Comparison of ENCODE assay signal across 16 mouse cellular contexts in the genomic region with DNA sequence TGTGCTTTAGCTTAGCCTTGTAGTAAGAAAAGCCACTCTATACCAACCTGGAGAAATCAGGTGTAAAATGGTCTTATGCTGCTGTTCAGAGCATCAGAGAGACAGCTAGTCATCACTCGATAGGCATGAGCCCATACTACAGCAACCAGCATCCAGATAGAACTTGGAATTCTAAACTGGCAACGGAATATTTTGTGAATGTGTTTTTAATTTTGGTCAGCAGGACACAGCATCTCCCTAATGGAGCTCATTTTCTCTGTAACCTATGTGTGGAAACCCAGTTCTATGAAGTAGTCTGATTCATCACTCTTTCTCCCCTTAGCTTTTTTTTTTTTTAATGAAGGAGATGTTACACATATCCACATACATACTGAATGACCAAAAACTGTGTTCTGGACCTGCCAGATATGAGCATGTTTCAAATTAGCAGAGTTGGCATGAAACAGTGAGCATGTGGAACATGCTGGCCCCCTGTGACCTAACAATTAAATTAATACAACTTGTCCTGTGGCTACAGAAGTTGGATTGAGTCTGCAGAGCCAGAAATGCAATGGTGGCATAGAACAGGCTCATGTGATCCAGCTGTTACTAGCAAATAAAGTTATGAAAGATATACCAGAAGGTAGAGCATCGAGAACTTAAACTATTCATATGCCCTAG.
"Had no signal": no experiment of that assay in that cellular context is flagged by ENCODE, and none has a peak within 500 bp of the region (broad histone marks: within the 10 kb centered on the region; RNA-seq: fewer than 3 reads in every experiment).

No protein-coding gene starts in this region.

- ATAC-seq: midbrain, embryonic 15.5 days had no signal

- H3K9me3 ChIP-seq: liver, embryonic 13.5 days; midbrain, embryonic 12.5 days; midbrain, embryonic 15.5 days; neural tube, embryonic 12.5 days; neural tube, embryonic 15.5 days; stomach, embryonic 15.5 days had no signal

- H3K4me2 ChIP-seq: liver, embryonic 13.5 days; midbrain, embryonic 12.5 days; midbrain, embryonic 15.5 days; neural tube, embryonic 12.5 days; neural tube, embryonic 15.5 days; stomach, embryonic 15.5 days had no signal

- DNase-seq: kidney, postnatal 14 days; kidney, postnatal 4 days; liver, embryonic 13.5 days; lung, adult 2 months; lung, postnatal 14 days; lung, postnatal 4 days; right cerebral cortex, adult 18-20 months; right cerebral cortex, postnatal 14 days; right cerebral cortex, postnatal 4 days; spleen, adult 18-20 months; thymus, postnatal 25 days had no signal

- H3K36me3 ChIP-seq: liver, embryonic 13.5 days; midbrain, embryonic 12.5 days; midbrain, embryonic 15.5 days; neural tube, embryonic 12.5 days; neural tube, embryonic 15.5 days; stomach, embryonic 15.5 days had no signal

- H3K27ac ChIP-seq: liver, embryonic 13.5 days; midbrain, embryonic 12.5 days; midbrain, embryonic 15.5 days; neural tube, embryonic 12.5 days; neural tube, embryonic 15.5 days; stomach, embryonic 15.5 days had no signal

- H3K27me3 ChIP-seq: liver, embryonic 13.5 days; midbrain, embryonic 12.5 days; midbrain, embryonic 15.5 days; neural tube, embryonic 12.5 days; neural tube, embryonic 15.5 days; stomach, embryonic 15.5 days had no signal

- H3K9ac ChIP-seq: liver, embryonic 13.5 days; midbrain, embryonic 12.5 days; midbrain, embryonic 15.5 days; neural tube, embryonic 12.5 days; neural tube, embryonic 15.5 days; stomach, embryonic 15.5 days had no signal

- H3K4me1 ChIP-seq: liver, embryonic 13.5 days; midbrain, embryonic 12.5 days; midbrain, embryonic 15.5 days; neural tube, embryonic 12.5 days; neural tube, embryonic 15.5 days; stomach, embryonic 15.5 days had no signal

- H3K4me3 ChIP-seq: liver, embryonic 13.5 days; midbrain, embryonic 12.5 days; midbrain, embryonic 15.5 days; neural tube, embryonic 12.5 days; neural tube, embryonic 15.5 days; stomach, embryonic 15.5 days had no signal
